Mouse (Mus musculus): ENCODE measurements around the gene Cul9. TPM values are rescaled to one million over a fixed set of nuclear protein-coding genes. Genes with fewer than 3 reads are reported as not detected.

The Cul9 gene
- polyA plus RNA-seq, 1 experiment from 2014 or later, result 2.8 TPM

- Histone ChIP-seq H3K4me3 (ENCODE audit: low read length) (no peak overlapping the region), H3K27me3 (replicated peaks; ENCODE audit: control insufficient read depth, insufficient read depth, low read length) (no peaks in the 10 kb centered on the region), H3K4me1 (ENCODE audit: control insufficient read depth, insufficient read depth, low read length) (peaks cover 34% of the 10 kb centered on the region), H3K36me3 (ENCODE audit: control insufficient read depth, insufficient read depth, low read length) (peaks cover 22% of the 10 kb centered on the region), H3K4me2 (ENCODE audit: low read depth, low read length) (no peak overlapping the region), H3K9me3 (ENCODE audit: control insufficient read depth, low read length) (no peaks in the 10 kb centered on the region), H3K9ac (ENCODE audit: low read depth, low read length) (no peak overlapping the region), H3K27ac (ENCODE audit: low read length) (no peak overlapping the region)
- no peak for ATAC-seq
- 91% methylated on average over 9 of the region's 9 CpGs for WGBS
These were observed 3.5 kb upstream of the Cul9 start for GRCm38 (mm10) chr17:46549642-46550041.

- no peak overlapping the region for H3K4me2 ChIP-seq (ENCODE audit: low read depth, low read length)
- peaks cover 31% of the 10 kb centered on the region for H3K4me1 ChIP-seq (ENCODE audit: control insufficient read depth, insufficient read depth, low read length)
- ATAC-seq, result 0 out of 2 replicates have a peak, but pooled peaks have one; percentile 10
- WGBS, result 25% methylated on average over 8 of the region's 8 CpGs
- H3K36me3 ChIP-seq (ENCODE audit: control insufficient read depth, insufficient read depth, low read length), result peaks cover 22% of the 10 kb centered on the region
- H3K9ac ChIP-seq (ENCODE audit: low read depth, low read length), result no peak overlapping the region
- H3K4me3 ChIP-seq (ENCODE audit: low read length), result no peak overlapping the region
- H3K27ac ChIP-seq (ENCODE audit: low read length), result no peak overlapping the region
- no peaks in the 10 kb centered on the region for H3K27me3 ChIP-seq (replicated peaks; ENCODE audit: control insufficient read depth, insufficient read depth, low read length)
- no peaks in the 10 kb centered on the region for H3K9me3 ChIP-seq (ENCODE audit: control insufficient read depth, low read length)
These were observed 3.0 kb upstream of the Cul9 start for GRCm38 (mm10) chr17:46549193-46549592.

GRCm38 (mm10) chr17:46548741-46549140 lies 2.6 kb upstream of the Cul9 start:
- 67% methylated on average over 11 of the region's 11 CpGs for WGBS
- Histone ChIP-seq H3K27ac (ENCODE audit: low read length) (no peak overlapping the region), H3K4me1 (ENCODE audit: control insufficient read depth, insufficient read depth, low read length) (peaks cover 27% of the 10 kb centered on the region), H3K36me3 (ENCODE audit: control insufficient read depth, insufficient read depth, low read length) (peaks cover 22% of the 10 kb centered on the region), H3K9me3 (ENCODE audit: control insufficient read depth, low read length) (no peaks in the 10 kb centered on the region), H3K9ac (ENCODE audit: low read depth, low read length) (no peak overlapping the region), H3K4me2 (ENCODE audit: low read depth, low read length) (no peak overlapping the region), H3K4me3 (ENCODE audit: low read length) (no peak overlapping the region), H3K27me3 (replicated peaks; ENCODE audit: control insufficient read depth, insufficient read depth, low read length) (no peaks in the 10 kb centered on the region)
- no peak for ATAC-seq

- Histone ChIP-seq H3K4me1 (ENCODE audit: control insufficient read depth, insufficient read depth, low read length) (peaks cover 20% of the 10 kb centered on the region), H3K36me3 (ENCODE audit: control insufficient read depth, insufficient read depth, low read length) (peaks cover 22% of the 10 kb centered on the region), H3K9ac (ENCODE audit: low read depth, low read length) (no peak overlapping the region), H3K27me3 (replicated peaks; ENCODE audit: control insufficient read depth, insufficient read depth, low read length) (no peaks in the 10 kb centered on the region), H3K4me3 (ENCODE audit: low read length) (no peak overlapping the region), H3K9me3 (ENCODE audit: control insufficient read depth, low read length) (no peaks in the 10 kb centered on the region), H3K4me2 (ENCODE audit: low read depth, low read length) (no peak overlapping the region), H3K27ac (ENCODE audit: low read length) (no peak overlapping the region)
- 35% methylated on average over 3 of the region's 3 CpGs for WGBS
- ATAC-seq, result no peak
These were observed 1.7 kb upstream of the Cul9 start for GRCm38 (mm10) chr17:46547923-46548322.

GRCm38 (mm10) chr17:46546995-46547394 lies 807 bp upstream of the Cul9 start:
- no peaks in the 10 kb centered on the region for H3K9me3 ChIP-seq (ENCODE audit: control insufficient read depth, low read length)
- H3K36me3 ChIP-seq (ENCODE audit: control insufficient read depth, insufficient read depth, low read length), result peaks cover 22% of the 10 kb centered on the region
- no peak for ATAC-seq
- no peak overlapping the region for H3K4me3 ChIP-seq (ENCODE audit: low read length)
- H3K4me1 ChIP-seq (ENCODE audit: control insufficient read depth, insufficient read depth, low read length), result peaks cover 14% of the 10 kb centered on the region
- 40% methylated on average over 8 of the region's 8 CpGs for WGBS
- H3K4me2 ChIP-seq (ENCODE audit: low read depth, low read length), result no peak overlapping the region
- no peaks in the 10 kb centered on the region for H3K27me3 ChIP-seq (replicated peaks; ENCODE audit: control insufficient read depth, insufficient read depth, low read length)
- H3K27ac ChIP-seq (ENCODE audit: low read length), result no peak overlapping the region
- no peak overlapping the region for H3K9ac ChIP-seq (ENCODE audit: low read depth, low read length)

- Histone ChIP-seq H3K36me3 (ENCODE audit: control insufficient read depth, insufficient read depth, low read length) (peaks cover 19% of the 10 kb centered on the region), H3K27ac (ENCODE audit: low read length) (no peak overlapping the region), H3K9ac (ENCODE audit: low read depth, low read length) (peak overlapping the region; percentile 76; the same call in 1 of the 2 replicates), H3K4me2 (ENCODE audit: low read depth, low read length) (peak overlapping the region; percentile 93), H3K9me3 (ENCODE audit: control insufficient read depth, low read length) (no peaks in the 10 kb centered on the region), H3K27me3 (replicated peaks; ENCODE audit: control insufficient read depth, insufficient read depth, low read length) (no peaks in the 10 kb centered on the region), H3K4me3 (ENCODE audit: low read length) (peak overlapping the region; percentile 63), H3K4me1 (ENCODE audit: control insufficient read depth, insufficient read depth, low read length) (peaks cover 14% of the 10 kb centered on the region)
- WGBS, result 30% methylated on average over 7 of the region's 7 CpGs
- no peak for ATAC-seq
These were observed 403 bp upstream of the Cul9 start for GRCm38 (mm10) chr17:46546591-46546990.

GRCm38 (mm10) chr17:46543661-46544060 lies 2.5 kb downstream of the Cul9 start:
- WGBS, result 91% methylated on average over 12 of the region's 12 CpGs
- no peak overlapping the region for H3K9ac ChIP-seq (ENCODE audit: low read depth, low read length)

GRCm38 (mm10) chr17:46525579-46526307 lies 20.4 kb downstream of the Cul9 start:
- no peak overlapping the region for H3K27ac ChIP-seq (ENCODE audit: low read length)
- no peaks in the 10 kb centered on the region for H3K9me3 ChIP-seq (ENCODE audit: control insufficient read depth, low read length)
- no peak overlapping the region for H3K4me2 ChIP-seq (ENCODE audit: low read depth, low read length)
- peak; percentile 58 for ATAC-seq
- 42% methylated on average over 12 of the region's 12 CpGs for WGBS
- no peak overlapping the region for H3K9ac ChIP-seq (ENCODE audit: low read depth, low read length)
- H3K36me3 ChIP-seq (ENCODE audit: control insufficient read depth, insufficient read depth, low read length), result no peaks in the 10 kb centered on the region
- H3K4me1 ChIP-seq (ENCODE audit: control insufficient read depth, insufficient read depth, low read length), result no peaks in the 10 kb centered on the region
- peaks cover 8% of the 10 kb centered on the region; the same call in 1 of the 2 replicates for H3K27me3 ChIP-seq (replicated peaks; ENCODE audit: control insufficient read depth, insufficient read depth, low read length)
- no peak overlapping the region for H3K4me3 ChIP-seq (ENCODE audit: low read length)

More at GRCm38 (mm10) chr17:46543661-46544060, 2.5 kb downstream of the Cul9 start:
- H3K4me2 ChIP-seq (ENCODE audit: low read depth, low read length), result no peak overlapping the region
- no peak overlapping the region for H3K4me3 ChIP-seq (ENCODE audit: low read length)
- no peaks in the 10 kb centered on the region for H3K9me3 ChIP-seq (ENCODE audit: control insufficient read depth, low read length)
- no peaks in the 10 kb centered on the region for H3K27me3 ChIP-seq (replicated peaks; ENCODE audit: control insufficient read depth, insufficient read depth, low read length)
- peaks cover 14% of the 10 kb centered on the region for H3K4me1 ChIP-seq (ENCODE audit: control insufficient read depth, insufficient read depth, low read length)
- peaks cover 2% of the 10 kb centered on the region; the same call in 1 of the 2 replicates for H3K36me3 ChIP-seq (ENCODE audit: control insufficient read depth, insufficient read depth, low read length)
- H3K27ac ChIP-seq (ENCODE audit: low read length), result no peak overlapping the region
- no peak for ATAC-seq

GRCm38 (mm10) chr17:46525065-46525464 lies 21.1 kb downstream of the Cul9 start:
- Histone ChIP-seq H3K9ac (ENCODE audit: low read depth, low read length) (no peak overlapping the region), H3K27me3 (replicated peaks; ENCODE audit: control insufficient read depth, insufficient read depth, low read length) (peaks cover 8% of the 10 kb centered on the region; the same call in 1 of the 2 replicates), H3K36me3 (ENCODE audit: control insufficient read depth, insufficient read depth, low read length) (no peaks in the 10 kb centered on the region), H3K27ac (ENCODE audit: low read length) (no peak overlapping the region), H3K4me1 (ENCODE audit: control insufficient read depth, insufficient read depth, low read length) (no peaks in the 10 kb centered on the region), H3K4me3 (ENCODE audit: low read length) (no peak overlapping the region), H3K4me2 (ENCODE audit: low read depth, low read length) (no peak overlapping the region), H3K9me3 (ENCODE audit: control insufficient read depth, low read length) (no peaks in the 10 kb centered on the region)
- WGBS, result 74% methylated on average over 10 of the region's 10 CpGs
- no peak for ATAC-seq
